Mouse (Mus musculus): ENCODE data around the gene Prr5.

The Prr5 gene

GRCm38 (mm10) chr15:84657384-84658064 lies 11.9 kb upstream of the Prr5 start:
- DNase-seq (ENCODE audit: low spot score) = no peak

GRCm38 (mm10) chr15:84658655-84659054 lies 10.8 kb upstream of the Prr5 start:
- DNase-seq (ENCODE audit: low spot score) = no peak

GRCm38 (mm10) chr15:84659856-84660255 lies 9.6 kb upstream of the Prr5 start:
- no peak for DNase-seq (ENCODE audit: low spot score)

- DNase-seq (ENCODE audit: low spot score) = no peak
Measured at GRCm38 (mm10) chr15:84661274-84661673, 8.1 kb upstream of the Prr5 start.

- DNase-seq (ENCODE audit: low spot score) = no peak
Measured at GRCm38 (mm10) chr15:84662952-84663684, 6.3 kb upstream of the Prr5 start.

GRCm38 (mm10) chr15:84663685-84664060 lies 5.7 kb upstream of the Prr5 start:
- DNase-seq (ENCODE audit: low spot score) = no peak

GRCm38 (mm10) chr15:84664542-84665460 lies 4.6 kb upstream of the Prr5 start:
- no peak for DNase-seq (ENCODE audit: low spot score)

- no peak for DNase-seq (ENCODE audit: low spot score)
Measured at GRCm38 (mm10) chr15:84665662-84666061, 3.8 kb upstream of the Prr5 start.

GRCm38 (mm10) chr15:84666065-84666464 lies 3.4 kb upstream of the Prr5 start:
- no peak for DNase-seq (ENCODE audit: low spot score)

GRCm38 (mm10) chr15:84667601-84668000 lies 1.8 kb upstream of the Prr5 start:
- no peak for DNase-seq (ENCODE audit: low spot score)

- no peak for DNase-seq (ENCODE audit: low spot score)
Measured at GRCm38 (mm10) chr15:84669771-84670656, 594 bp downstream of the Prr5 start.

- DNase-seq (ENCODE audit: low spot score) = no peak
Measured at GRCm38 (mm10) chr15:84670657-84671055, 1.2 kb downstream of the Prr5 start.

GRCm38 (mm10) chr15:84671401-84672307 lies 2.2 kb downstream of the Prr5 start:
- peak; percentile 50 for DNase-seq (ENCODE audit: low spot score)

GRCm38 (mm10) chr15:84672308-84672615 lies 2.8 kb downstream of the Prr5 start:
- DNase-seq (ENCODE audit: low spot score) = no peak

- no peak for DNase-seq (ENCODE audit: low spot score)
Measured at GRCm38 (mm10) chr15:84672616-84673015, 3.2 kb downstream of the Prr5 start.

- DNase-seq (ENCODE audit: low spot score) = no peak
Measured at GRCm38 (mm10) chr15:84674329-84675067, 5.1 kb downstream of the Prr5 start.

GRCm38 (mm10) chr15:84675317-84675716 lies 5.9 kb downstream of the Prr5 start:
- DNase-seq (ENCODE audit: low spot score) = no peak

- DNase-seq (ENCODE audit: low spot score) = no peak
Measured at GRCm38 (mm10) chr15:84677943-84678342, 8.5 kb downstream of the Prr5 start.

- no peak for DNase-seq (ENCODE audit: low spot score)
Measured at GRCm38 (mm10) chr15:84679090-84679489, 9.7 kb downstream of the Prr5 start.

GRCm38 (mm10) chr15:84679794-84680193 lies 10.4 kb downstream of the Prr5 start:
- DNase-seq (ENCODE audit: low spot score) = no peak
